Mouse (Mus musculus) lung, adult 2 months (tissue): ENCODE measurements around the gene Aif1.

Experiments
- CTCF ChIP-seq: fragments of 200-500 bp; IDR thresholded peaks from 2 replicates; pipeline ENCODE4 v1.5.1; 2011; ENCODE audit warnings: mild to moderate bottlenecking, low read length, control low read depth; ENCODE audit not compliant: insufficient read depth
- POLR2A ChIP-seq: fragments of 200-500 bp; IDR thresholded peaks from 2 replicates; pipeline ENCODE4 v1.6.1; 2011; ENCODE audit warnings: low read depth, mild to moderate bottlenecking, control low read depth, low read length, borderline replicate concordance; ENCODE audit errors: extremely low read depth

DNA sequence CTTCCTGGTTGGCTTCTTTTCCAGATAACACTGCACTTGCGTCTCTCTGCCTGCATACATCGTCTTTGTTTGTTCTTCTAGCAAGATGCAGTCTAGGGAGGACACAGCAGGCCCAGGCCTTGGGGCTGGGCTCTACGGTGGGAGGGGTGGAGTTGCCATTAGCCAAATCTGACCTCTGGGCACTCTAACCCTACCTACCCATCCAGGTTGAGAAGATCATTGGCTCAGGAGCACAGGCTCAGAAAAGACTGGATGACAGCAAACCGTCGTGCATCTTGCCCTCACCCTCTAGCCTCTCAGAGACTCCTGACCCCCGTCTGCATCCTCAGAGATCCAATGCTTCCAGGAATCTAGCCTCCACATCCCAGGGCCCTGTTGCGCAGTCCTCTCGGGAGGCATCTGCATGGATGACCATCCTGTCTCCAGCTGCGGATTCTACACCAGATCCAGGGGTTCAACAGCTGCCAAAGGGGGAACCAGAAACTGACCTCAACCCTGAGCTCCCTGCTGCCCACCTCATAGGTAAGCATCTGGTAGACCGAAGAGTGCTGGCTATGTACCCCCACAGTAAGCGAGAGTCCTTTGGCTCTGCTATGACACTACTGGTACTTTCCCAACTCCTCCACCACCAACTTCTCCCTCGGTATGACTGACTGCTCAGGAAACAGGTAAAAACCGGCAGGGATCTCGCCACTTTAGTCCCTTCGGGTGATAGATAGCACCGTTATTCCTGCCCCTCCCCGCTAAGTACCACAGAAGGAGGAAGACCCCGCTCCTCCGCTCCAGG lies 19.2 kb upstream of the Aif1 start:
- TF ChIP-seq CTCF (0 out of 2 replicates have a peak, but pooled peaks have one; percentile 6), POLR2A (no peak)
